Mouse (Mus musculus) forebrain, embryonic 14.5 days (tissue): ENCODE measurements around the gene Sgcg. TPM values are rescaled to one million over a fixed set of nuclear protein-coding genes. Genes with fewer than 3 reads are reported as not detected.

ENCODE experiments used
- ATAC-seq: fragments of 200-750 bp; cut with Nextera tagmentation; 2 replicates; pipeline ENCODE4 v1.8.0; 2017; ENCODE audit warnings: mild to moderate bottlenecking, moderate library complexity
- DNase-seq: peaks from one replicate; pipeline ENCODE4 v3.0.0-alpha.2; 2015; ENCODE audit warnings: low spot score
- H3K27ac ChIP-seq: fragments of 300-500 bp; sonication (generic); 2 replicates; pipeline ENCODE4 v1.5.1; 2014; ENCODE audit warnings: low read depth, mild to moderate bottlenecking, control low read depth, low read length, moderate library complexity
- H3K27me3 ChIP-seq: fragments of 300-500 bp; sonication (generic); replicated peaks from 2 replicates; pipeline ENCODE4 v1.6.1; 2014; ENCODE audit warnings: low read length, control low read depth, mixed read lengths; ENCODE audit not compliant: control insufficient read depth, insufficient read depth
- H3K36me3 ChIP-seq: fragments of 300-500 bp; sonication (generic); 2 replicates; pipeline ENCODE4 v1.6.1; 2014; ENCODE audit warnings: low read length, control low read depth; ENCODE audit not compliant: control insufficient read depth, insufficient read depth
- H3K4me1 ChIP-seq: fragments of 300-500 bp; sonication (generic); 2 replicates; pipeline ENCODE4 v1.6.1; 2014; ENCODE audit warnings: antibody characterized with exemption, low read length, control low read depth; ENCODE audit not compliant: control insufficient read depth, insufficient read depth
- H3K4me2 ChIP-seq: fragments of 300-500 bp; sonication (generic); 2 replicates; pipeline ENCODE4 v1.6.1; 2014; ENCODE audit warnings: mild to moderate bottlenecking, control low read depth, low read length
- H3K4me3 ChIP-seq: fragments of 300-500 bp; sonication (generic); 2 replicates; pipeline ENCODE4 v1.5.1; 2014; ENCODE audit warnings: low read depth, low read length, control low read depth
- H3K9ac ChIP-seq: fragments of 300-500 bp; sonication (generic); 2 replicates; pipeline ENCODE4 v1.6.1; 2014; ENCODE audit warnings: mild to moderate bottlenecking, low read length, control low read depth, moderate library complexity
- H3K9me3 ChIP-seq: fragments of 300-500 bp; sonication (generic); replicated peaks from 2 replicates; pipeline ENCODE4 v1.6.1; 2016; ENCODE audit warnings: low read length, control low read depth, mixed read lengths; ENCODE audit not compliant: control insufficient read depth
- WGBS: fragments of 180-500 bp; shearing (Covaris S2); extraction: QIAGEN DNeasy Blood & Tissue Kit; methylation state at CpG from one replicate; pipeline ENCODE4 v1.1.7; 2014; 5-methylcytosine and 5-hydroxymethylcytosine counted together
- polyA plus RNA-seq: library from polyadenylated mRNA; unstranded; fragments of >200 nt; fragmentation: Nextera tagmentation; extraction: Ambion mirVana; gene quantifications from 2 replicates; pipeline ENCODE4 v1.2.1, GENCODE M21; 2014

Sgcg gene
- polyA plus RNA-seq, 1 experiment from 2014 or later, result 0.06 TPM

GRCm38 (mm10) chr14:61173229-61173628 lies 85.1 kb downstream of the Sgcg start:
- no peaks in the 10 kb centered on the region for H3K36me3 ChIP-seq
- peaks cover 13% of the 10 kb centered on the region; the same call in 1 of the 2 replicates for H3K4me1 ChIP-seq
- H3K9ac ChIP-seq, result peak overlapping the region; percentile 87
- ATAC-seq, result peak; percentile 49
- H3K9me3 ChIP-seq, result no peaks in the 10 kb centered on the region
- peak overlapping the region; percentile 79 for H3K4me3 ChIP-seq
- no peaks in the 10 kb centered on the region for H3K27me3 ChIP-seq
- peak; percentile 77 for DNase-seq
- under 1% methylated on average over 37 of the region's 37 CpGs for WGBS
- H3K27ac ChIP-seq, result peak overlapping the region; percentile 93
- peak overlapping the region; percentile 62 for H3K4me2 ChIP-seq

GRCm38 (mm10) chr14:61172548-61173158 lies 85.6 kb downstream of the Sgcg start:
- Histone ChIP-seq H3K9ac (peak overlapping the region; percentile 87), H3K27ac (peak overlapping the region; percentile 93), H3K36me3 (no peaks in the 10 kb centered on the region), H3K4me2 (peak overlapping the region; percentile 62), H3K9me3 (no peaks in the 10 kb centered on the region), H3K4me1 (peaks cover 13% of the 10 kb centered on the region; the same call in 1 of the 2 replicates), H3K4me3 (peak overlapping the region; percentile 79), H3K27me3 (no peaks in the 10 kb centered on the region)
- ATAC-seq, result peak; percentile 99
- WGBS, result 1% methylated on average over 48 of the region's 52 CpGs
- DNase-seq, result peak; percentile 99

- no peaks in the 10 kb centered on the region for H3K27me3 ChIP-seq
- no peaks in the 10 kb centered on the region for H3K9me3 ChIP-seq
- no peaks in the 10 kb centered on the region for H3K36me3 ChIP-seq
- DNase-seq (no peak), ATAC-seq (no peak)
- 91% methylated on average over 5 of the region's 5 CpGs for WGBS
- H3K4me2 ChIP-seq, result no peak overlapping the region
- H3K4me3 ChIP-seq, result no peak overlapping the region
- no peak overlapping the region for H3K9ac ChIP-seq
- H3K4me1 ChIP-seq, result peaks cover 13% of the 10 kb centered on the region; the same call in 1 of the 2 replicates
- no peak overlapping the region for H3K27ac ChIP-seq
Observed at GRCm38 (mm10) chr14:61171261-61171970, 86.9 kb downstream of the Sgcg start.

Other genes with a start within 250 kb of the Sgcg start
- gene Tnfrsf19, start 212.0 kb downstream of the Sgcg start, polyA plus RNA-seq, result 64.2 and 71.9 TPM in 2 replicates
- gene Sacs, start 120.0 kb downstream of the Sgcg start, polyA plus RNA-seq, result 7.9 and 10.5 TPM in 2 replicates
- 0.56 and 0.72 TPM in 2 replicates for gene Arl11, start 51.3 kb upstream of the Sgcg start, polyA plus RNA-seq
- 10.0 and 10.5 TPM in 2 replicates for gene Ebpl, start 101.9 kb upstream of the Sgcg start, polyA plus RNA-seq
- gene Kpna3, start 181.4 kb upstream of the Sgcg start, polyA plus RNA-seq, result 91.6 and 98.9 TPM in 2 replicates